Mouse (Mus musculus) kidney, postnatal 14 days (tissue): ENCODE results near the gene Mdc1.

ENCODE experiments used
- DNase-seq: peaks from one replicate; pipeline ENCODE4 v3.0.0; 2022; ENCODE audit warnings: mixed read lengths

Gene Mdc1

GRCm38 (mm10) chr17:35859371-35859770 is 18.1 kb downstream of the Mdc1 start:
- DNase-seq, result no peak

GRCm38 (mm10) chr17:35859835-35860234 is 18.5 kb downstream of the Mdc1 start:
- DNase-seq, result no peak

- DNase-seq, result no peak
Observed at GRCm38 (mm10) chr17:35860831-35861197, 19.5 kb downstream of the Mdc1 start.

GRCm38 (mm10) chr17:35861198-35861857 is 20.0 kb downstream of the Mdc1 start, which contains the start of gene Nrm:
Gene Nrm (plus strand): TSS chr17:35861318.
- peak; percentile 93 for DNase-seq

GRCm38 (mm10) chr17:35864832-35865353 is 23.6 kb downstream of the Mdc1 start:
- DNase-seq, result no peak

GRCm38 (mm10) chr17:35865481-35866280 is 24.4 kb downstream of the Mdc1 start, which contains the start of gene Ppp1r18:
Gene Ppp1r18 (plus strand): TSS chr17:35865593.
- peak; percentile 79 for DNase-seq

- DNase-seq, result peak; percentile 77
Observed at GRCm38 (mm10) chr17:35866281-35866831, 25.0 kb downstream of the Mdc1 start.

GRCm38 (mm10) chr17:35866911-35867890 is 25.9 kb downstream of the Mdc1 start:
- DNase-seq, result peak; percentile 57

- DNase-seq, result peak; percentile 56
Observed at GRCm38 (mm10) chr17:35868165-35868820, 27.0 kb downstream of the Mdc1 start.

GRCm38 (mm10) chr17:35868961-35869345 is 27.6 kb downstream of the Mdc1 start:
- DNase-seq, result no peak

- peak; percentile 72 for DNase-seq
Observed at GRCm38 (mm10) chr17:35869346-35870067, 28.2 kb downstream of the Mdc1 start.

- peak; percentile 83 for DNase-seq
Observed at GRCm38 (mm10) chr17:35870151-35870883, 29.0 kb downstream of the Mdc1 start.

GRCm38 (mm10) chr17:35870884-35871696 is 29.8 kb downstream of the Mdc1 start:
- DNase-seq, result no peak

- DNase-seq, result peak; percentile 89
Observed at GRCm38 (mm10) chr17:35873774-35874519, 32.6 kb downstream of the Mdc1 start.

GRCm38 (mm10) chr17:35874721-35875120 is 33.4 kb downstream of the Mdc1 start:
- peak; percentile 71 for DNase-seq

- peak; percentile 95 for DNase-seq
Observed at GRCm38 (mm10) chr17:35879245-35880057, 38.1 kb downstream of the Mdc1 start, which contains the start of gene Dhx16. Gene Dhx16 (plus strand): TSS chr17:35879819.

- no peak for DNase-seq
Observed at GRCm38 (mm10) chr17:35882924-35883323, 41.6 kb downstream of the Mdc1 start.

GRCm38 (mm10) chr17:35883777-35884176 is 42.5 kb downstream of the Mdc1 start:
- no peak for DNase-seq
